Mouse (Mus musculus): ENCODE measurements around the gene Pcnx.

DNA sequence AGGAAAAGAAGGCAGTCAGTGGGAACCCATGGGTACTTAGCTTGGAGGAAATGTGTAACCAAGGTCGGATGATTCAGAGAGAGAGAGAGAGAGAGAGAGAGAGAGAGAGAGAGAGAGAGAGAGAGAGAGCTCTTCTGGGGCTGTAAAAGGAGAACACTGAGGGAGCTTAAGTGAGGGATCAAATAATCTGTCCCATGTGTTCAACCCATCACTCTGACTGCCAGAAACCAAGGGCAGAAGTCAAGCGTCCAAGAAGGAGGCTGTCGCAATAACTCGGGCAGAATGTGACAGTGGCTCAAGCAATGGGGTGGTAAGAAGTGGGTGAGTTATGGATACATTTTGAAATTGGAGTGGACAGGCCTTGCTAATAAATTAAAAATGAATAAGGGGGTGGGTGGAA lies 37.6 kb upstream of the Pcnx start:
- TF ChIP-seq ZNF384 (IDR thresholded peaks at IDR 0.05; ENCODE audit: low read depth, low read length), result no peak
- no peak for TF ChIP-seq ZC3H11A (IDR thresholded peaks at IDR 0.05; ENCODE audit: borderline replicate concordance, low read depth, low read length)
- TF ChIP-seq MAFK (IDR thresholded peaks at IDR 0.05; ENCODE audit: insufficient read depth, low read depth, low read length), result no peak
- TF ChIP-seq CHD2 (IDR thresholded peaks at IDR 0.05; ENCODE audit: low read depth, low read length), result no peak
- TF ChIP-seq HCFC1 (IDR thresholded peaks at IDR 0.05; ENCODE audit: borderline replicate concordance, insufficient read depth, low read length), result no peak
